Mouse (Mus musculus) forebrain, embryonic 10.5 days (tissue): ENCODE data around the gene Smagp. TPM values are rescaled to one million over a fixed set of nuclear protein-coding genes. Genes with fewer than 3 reads are reported as not detected.
"Not testable (repeated sequence)": the region's sequence is repeated elsewhere in the genome, so short reads cannot be mapped to it uniquely, and the experiment has no call there.

ENCODE experiments used
- DNase-seq: peaks from one replicate; pipeline ENCODE4 v3.0.0-alpha.2; 2017; ENCODE audit warnings: low spot score; ENCODE audit errors: extremely low spot score
- H3K27ac ChIP-seq: fragments of 300-500 bp; sonication (generic); 2 replicates; pipeline ENCODE4 v1.5.1; 2016; ENCODE audit warnings: mild to moderate bottlenecking
- H3K27me3 ChIP-seq: fragments of 300-500 bp; sonication (generic); 2 replicates; pipeline ENCODE4 v1.6.1; 2016; ENCODE audit warnings: mild to moderate bottlenecking; ENCODE audit not compliant: poor library complexity, severe bottlenecking
- H3K36me3 ChIP-seq: fragments of 300-500 bp; sonication (generic); replicated peaks from 2 replicates; pipeline ENCODE4 v1.6.1; 2016; ENCODE audit warnings: mild to moderate bottlenecking, moderate library complexity
- H3K4me1 ChIP-seq: fragments of 300-500 bp; sonication (generic); 2 replicates; pipeline ENCODE4 v1.6.1; 2016
- H3K4me3 ChIP-seq: fragments of 300-500 bp; sonication (generic); 2 replicates; pipeline ENCODE4 v1.5.1; 2016; ENCODE audit warnings: mild to moderate bottlenecking, moderate library complexity
- H3K9me3 ChIP-seq: fragments of 300-500 bp; sonication (generic); 2 replicates; pipeline ENCODE4 v1.6.1; 2016; ENCODE audit warnings: mild to moderate bottlenecking, moderate library complexity
- WGBS: fragments of 180-500 bp; shearing (Covaris S2); methylation state at CpG from one replicate; pipeline ENCODE4 v1.1.7; 2016; 5-methylcytosine and 5-hydroxymethylcytosine counted together
- polyA plus RNA-seq: library from polyadenylated mRNA; unstranded; fragments of >200 nt; fragmentation: Nextera tagmentation; extraction: Ambion mirVana; gene quantifications from 2 replicates; pipeline ENCODE4 v1.2.1, GENCODE M21; 2016

The Smagp gene
- polyA plus RNA-seq, 1 experiment from 2014 or later, result 4.3 TPM

GRCm38 (mm10) chr15:100614996-100615824 is 21.5 kb downstream of the Smagp start, which contains the start of gene Dazap2:
Dazap2 (plus strand) TSS chr15:100615349.
- Histone ChIP-seq H3K27ac (peak within 1 kb of the TSS; percentile 96), H3K9me3 (no peaks in the 10 kb centered on the region), H3K4me1 (peaks cover 33% of the 10 kb centered on the region), H3K4me3 (peak within 1 kb of the TSS; percentile 92), H3K27me3 (peaks cover 18% of the 10 kb centered on the region), H3K36me3 (peaks cover 34% of the 10 kb centered on the region)
- WGBS, result under 1% methylated on average over 97 of the region's 99 CpGs
- DNase-seq, result peak; percentile 98

- Histone ChIP-seq H3K36me3 (peaks cover 26% of the 10 kb centered on the region), H3K9me3 (no peaks in the 10 kb centered on the region), H3K4me1 (peaks cover 38% of the 10 kb centered on the region), H3K4me3 (peak overlapping the region; percentile 92), H3K27me3 (peaks cover 18% of the 10 kb centered on the region), H3K27ac (peak overlapping the region; percentile 96)
- DNase-seq, result no peak
- 10% methylated on average over 43 of the region's 43 CpGs for WGBS
Measured at GRCm38 (mm10) chr15:100614218-100614995, 22.3 kb downstream of the Smagp start.

GRCm38 (mm10) chr15:100613584-100613983 is 23.2 kb downstream of the Smagp start:
- Histone ChIP-seq H3K4me1 (peaks cover 38% of the 10 kb centered on the region), H3K27me3 (peaks cover 18% of the 10 kb centered on the region), H3K9me3 (no peaks in the 10 kb centered on the region), H3K27ac (0 out of 2 replicates have a peak overlapping the region, but pooled peaks have one; percentile 15), H3K36me3 (peaks cover 18% of the 10 kb centered on the region), H3K4me3 (peak overlapping the region; percentile 34)
- peak; percentile 76 for DNase-seq
- 9% methylated on average over 16 of the region's 16 CpGs for WGBS

GRCm38 (mm10) chr15:100612432-100612831 is 24.3 kb downstream of the Smagp start:
- WGBS, result 70% methylated on average over 2 of the region's 2 CpGs
- no peak overlapping the region for H3K27ac ChIP-seq
- peaks cover 6% of the 10 kb centered on the region for H3K36me3 ChIP-seq
- no peak overlapping the region for H3K4me3 ChIP-seq
- peaks cover 38% of the 10 kb centered on the region for H3K4me1 ChIP-seq
- peaks cover 18% of the 10 kb centered on the region for H3K27me3 ChIP-seq
- no peak for DNase-seq
- H3K9me3 ChIP-seq, result no peaks in the 10 kb centered on the region

- Histone ChIP-seq H3K36me3 (peaks cover 2% of the 10 kb centered on the region), H3K9me3 (no peaks in the 10 kb centered on the region), H3K27ac (no peak overlapping the region), H3K27me3 (peaks cover 18% of the 10 kb centered on the region), H3K4me3 (no peak overlapping the region), H3K4me1 (peaks cover 37% of the 10 kb centered on the region)
- no peak for DNase-seq
- WGBS, result 86% methylated on average over 7 of the region's 7 CpGs
Measured at GRCm38 (mm10) chr15:100611951-100612350, 24.8 kb downstream of the Smagp start.

GRCm38 (mm10) chr15:100606677-100607076 is 30.1 kb downstream of the Smagp start:
- Histone ChIP-seq H3K4me1 (peaks cover 19% of the 10 kb centered on the region), H3K27me3 (peaks cover 44% of the 10 kb centered on the region)
- 92% methylated on average over 8 of the region's 8 CpGs for WGBS
- H3K4me3 ChIP-seq, H3K27ac ChIP-seq, H3K36me3 ChIP-seq, H3K9me3 ChIP-seq, DNase-seq: not testable (repeated sequence)

GRCm38 (mm10) chr15:100601669-100602068 is 35.1 kb downstream of the Smagp start:
- H3K4me1 ChIP-seq, result peaks cover 41% of the 10 kb centered on the region
- H3K27me3 ChIP-seq, result peaks cover 89% of the 10 kb centered on the region
- no peaks in the 10 kb centered on the region for H3K36me3 ChIP-seq
- no peaks in the 10 kb centered on the region for H3K9me3 ChIP-seq
- H3K27ac ChIP-seq, result no peak overlapping the region
- no peak for DNase-seq
- WGBS, result 47% methylated on average over 3 of the region's 3 CpGs
- H3K4me3 ChIP-seq, result no peak overlapping the region

- WGBS, result 12% methylated on average over 21 of the region's 21 CpGs
- Histone ChIP-seq H3K4me1 (peaks cover 41% of the 10 kb centered on the region), H3K9me3 (no peaks in the 10 kb centered on the region), H3K4me3 (peak overlapping the region; percentile 86), H3K27me3 (peaks cover 85% of the 10 kb centered on the region), H3K36me3 (no peaks in the 10 kb centered on the region), H3K27ac (no peak overlapping the region)
- DNase-seq, result peak; percentile 24
Measured at GRCm38 (mm10) chr15:100600696-100601272, 36.0 kb downstream of the Smagp start.

GRCm38 (mm10) chr15:100600047-100600695 is 36.6 kb downstream of the Smagp start:
- peaks cover 79% of the 10 kb centered on the region for H3K27me3 ChIP-seq
- DNase-seq, result peak; percentile 72
- H3K4me1 ChIP-seq, result peaks cover 37% of the 10 kb centered on the region
- WGBS, result under 1% methylated on average over 34 of the region's 35 CpGs
- peak overlapping the region; percentile 93 for H3K27ac ChIP-seq
- peak overlapping the region; percentile 86 for H3K4me3 ChIP-seq
- H3K36me3 ChIP-seq, result no peaks in the 10 kb centered on the region
- no peaks in the 10 kb centered on the region for H3K9me3 ChIP-seq

GRCm38 (mm10) chr15:100599276-100600046 is 37.3 kb downstream of the Smagp start, which contains the start of gene Pou6f1:
Pou6f1 (minus strand) TSS chr15:100599984.
- peaks cover 72% of the 10 kb centered on the region for H3K27me3 ChIP-seq
- H3K36me3 ChIP-seq, result no peaks in the 10 kb centered on the region
- peak; percentile 44 for DNase-seq
- H3K9me3 ChIP-seq, result no peaks in the 10 kb centered on the region
- peak within 1 kb of the TSS; percentile 93 for H3K27ac ChIP-seq
- peak within 1 kb of the TSS; percentile 86 for H3K4me3 ChIP-seq
- under 1% methylated on average over 69 of the region's 76 CpGs for WGBS
- H3K4me1 ChIP-seq, result peaks cover 30% of the 10 kb centered on the region

- Histone ChIP-seq H3K4me1 (peaks cover 26% of the 10 kb centered on the region), H3K27me3 (peaks cover 66% of the 10 kb centered on the region), H3K27ac (peak overlapping the region; percentile 93), H3K4me3 (peak overlapping the region; percentile 86), H3K36me3 (no peaks in the 10 kb centered on the region), H3K9me3 (no peaks in the 10 kb centered on the region)
- WGBS, result 5% methylated on average over 12 of the region's 12 CpGs
- peak; percentile 42 for DNase-seq
Measured at GRCm38 (mm10) chr15:100598883-100599275, 37.9 kb downstream of the Smagp start.
